Mouse (Mus musculus): ENCODE measurements at regions not wholly inside any gene's neighbourhood (a gene's known extent, or its start where the extent isn't known, plus 50 kb on each side); places are given as distances from the start of the nearest gene placed in this dataset.
A peak's percentile ranks its signal among the peaks of the same experiment; 100 is the strongest.

- no peak for DNase-seq (ENCODE audit: low spot score)
These were observed 194.7 kb downstream of the Ackr3 start for GRCm38 (mm10) chr1:90398396-90398975.

DNA sequence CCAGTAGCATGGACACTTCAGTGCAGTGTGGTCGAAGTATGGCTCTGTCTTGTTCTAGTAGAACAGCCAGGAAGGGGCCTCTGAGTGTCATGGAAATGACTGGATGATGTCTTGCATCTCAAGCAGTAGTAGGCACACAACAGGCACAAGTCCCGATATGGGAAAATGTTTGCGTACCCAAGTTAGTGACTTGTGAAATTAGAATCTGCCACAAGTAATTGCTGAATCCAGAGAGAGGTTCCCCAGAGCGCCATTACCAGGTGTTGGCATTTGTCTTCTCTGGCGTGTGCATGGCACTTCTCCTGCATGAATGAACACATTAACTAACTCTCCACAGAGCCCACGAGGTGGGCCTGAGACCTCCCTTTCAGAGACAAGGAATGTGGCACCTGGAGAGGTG is 199.3 kb downstream of the Ackr3 start:
- DNase-seq (ENCODE audit: low spot score), result no peak

DNA sequence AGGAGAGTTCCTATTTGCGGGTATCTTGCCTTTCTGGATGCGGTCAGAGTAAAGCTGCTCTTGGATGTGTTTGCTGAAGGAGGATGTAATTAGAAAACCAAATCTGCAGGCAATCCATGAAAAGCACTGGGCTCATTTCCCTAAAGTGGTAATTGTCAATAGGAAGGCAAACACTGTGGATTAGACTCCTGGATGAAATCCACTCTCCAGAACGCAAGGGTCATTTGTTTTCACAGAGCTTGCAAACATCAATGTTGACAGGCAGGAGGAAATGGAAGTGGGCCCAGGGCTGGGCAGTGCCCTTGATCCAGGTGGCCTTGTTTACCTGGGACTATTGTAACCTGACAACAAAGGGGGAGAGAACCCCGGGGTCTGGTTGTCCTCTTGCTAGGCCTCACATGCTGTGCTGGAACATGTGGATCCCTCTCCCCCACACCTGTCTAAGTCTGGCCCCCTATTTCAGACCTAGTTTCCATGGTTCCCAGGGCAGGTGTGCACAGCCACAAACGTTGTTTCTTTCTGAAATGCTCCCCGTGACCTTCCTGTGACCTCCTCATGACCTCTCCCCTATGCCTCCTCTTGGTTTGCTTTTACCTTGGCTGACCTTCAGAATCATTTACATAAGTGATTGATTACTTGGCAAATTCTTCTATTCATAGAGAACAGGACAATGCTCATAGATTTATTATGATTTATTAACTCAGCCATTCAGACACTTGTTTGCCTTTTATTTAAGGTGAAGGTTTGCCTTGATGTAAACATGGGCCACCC is 197.9 kb upstream of the Cops8 start:
- peak; percentile 24 for DNase-seq (ENCODE audit: low spot score)

DNA sequence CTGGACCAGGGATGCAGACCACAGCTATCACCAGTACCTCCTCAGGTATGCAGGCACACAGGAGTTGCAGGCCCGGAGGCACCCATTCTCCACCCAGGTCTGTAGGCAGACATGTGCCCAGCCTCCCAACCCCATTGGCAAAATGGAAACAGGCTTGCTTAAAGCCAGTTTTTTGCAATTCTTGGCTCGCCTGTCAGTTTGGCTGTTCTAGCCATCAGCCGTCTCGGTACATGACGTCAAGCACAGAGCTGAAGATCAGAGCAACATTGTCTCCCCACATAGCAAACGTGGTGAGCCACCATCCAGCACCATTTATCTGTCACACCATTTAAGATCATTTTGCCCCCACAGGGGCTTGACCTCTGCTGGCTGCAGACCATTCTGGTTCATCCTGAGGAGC is 196.1 kb upstream of the Cops8 start:
- no peak for DNase-seq (ENCODE audit: low spot score)

DNA sequence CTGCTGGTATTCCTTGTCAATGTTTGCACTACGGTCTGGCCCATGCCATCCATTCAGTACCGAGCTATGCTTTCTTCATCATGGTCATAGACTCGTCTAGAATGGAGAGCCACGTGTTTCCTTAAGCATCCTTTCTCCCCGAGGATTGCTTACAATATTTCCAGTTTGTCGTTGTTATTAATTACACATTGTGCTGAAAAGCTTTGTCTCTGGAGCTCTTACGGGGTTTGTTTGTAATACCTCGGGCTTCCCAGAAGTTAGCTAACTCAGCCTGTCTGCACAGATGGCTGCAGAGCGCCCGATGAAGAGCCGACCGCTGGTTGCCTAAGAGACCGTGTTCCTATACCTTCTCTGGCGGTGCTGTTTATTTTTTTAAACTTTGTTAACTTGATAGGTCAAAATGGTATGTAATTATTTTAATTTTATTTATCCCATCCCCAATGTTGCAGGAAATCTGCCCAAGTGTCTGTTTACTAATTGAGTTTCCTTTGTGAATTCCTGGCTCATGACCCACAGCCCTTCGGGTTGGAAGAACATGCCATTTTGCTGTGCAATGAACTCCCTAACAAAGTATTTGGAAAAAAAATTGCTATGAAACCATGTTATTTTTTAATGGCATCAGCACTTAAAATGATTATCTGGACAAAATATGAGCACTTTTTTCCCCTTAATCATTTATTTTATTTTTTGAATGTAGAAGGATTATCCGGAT is 194.1 kb upstream of the Cops8 start:
- DNase-seq (ENCODE audit: low spot score), result no peak

- DNase-seq (ENCODE audit: low spot score), result no peak
These were observed 193.5 kb upstream of the Cops8 start for GRCm38 (mm10) chr1:90409236-90409635.

- DNase-seq (ENCODE audit: low spot score), result no peak
These were observed 190.2 kb upstream of the Cops8 start for GRCm38 (mm10) chr1:90412511-90413045.

- DNase-seq (ENCODE audit: low spot score), result no peak
These were observed 188.0 kb upstream of the Cops8 start for GRCm38 (mm10) chr1:90414751-90415150.

DNA sequence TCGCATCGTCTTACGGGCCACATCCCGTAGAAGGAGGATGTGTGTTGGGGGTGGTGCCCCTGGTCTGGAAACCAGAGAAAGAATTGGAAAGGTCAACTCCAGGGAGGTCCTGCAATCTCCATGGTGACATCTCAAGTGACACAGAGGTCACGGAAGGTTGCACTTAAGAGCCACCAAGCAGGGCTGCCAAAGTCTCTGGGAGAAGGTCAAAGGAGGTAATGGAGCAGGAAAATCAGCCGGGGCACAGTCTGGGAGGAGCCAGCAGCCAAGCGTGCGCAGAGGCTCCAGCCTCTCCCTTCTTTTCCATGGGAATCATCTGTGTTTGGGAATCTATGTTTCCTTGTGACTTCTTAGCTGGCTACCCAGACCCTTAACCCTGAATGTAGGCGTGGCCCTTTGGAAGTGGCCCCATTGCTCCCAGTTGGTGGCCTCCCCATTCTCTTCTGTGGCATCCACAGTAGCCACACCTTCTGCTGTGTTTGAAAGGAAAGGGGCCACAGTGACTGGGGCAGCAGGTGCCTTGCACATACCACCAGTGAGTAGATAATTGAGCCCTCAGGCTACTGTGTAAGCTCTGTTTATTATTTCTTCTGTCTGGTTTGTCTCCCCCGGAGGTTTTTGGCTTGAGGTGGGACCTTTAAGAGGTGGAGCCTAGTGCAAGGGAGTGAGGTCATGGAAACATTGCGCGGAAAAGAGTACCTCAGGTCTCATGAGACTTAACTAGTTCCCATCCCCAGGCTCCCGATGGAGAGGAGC is 178.5 kb upstream of the Cops8 start:
- no peak for DNase-seq (ENCODE audit: low spot score)

DNA sequence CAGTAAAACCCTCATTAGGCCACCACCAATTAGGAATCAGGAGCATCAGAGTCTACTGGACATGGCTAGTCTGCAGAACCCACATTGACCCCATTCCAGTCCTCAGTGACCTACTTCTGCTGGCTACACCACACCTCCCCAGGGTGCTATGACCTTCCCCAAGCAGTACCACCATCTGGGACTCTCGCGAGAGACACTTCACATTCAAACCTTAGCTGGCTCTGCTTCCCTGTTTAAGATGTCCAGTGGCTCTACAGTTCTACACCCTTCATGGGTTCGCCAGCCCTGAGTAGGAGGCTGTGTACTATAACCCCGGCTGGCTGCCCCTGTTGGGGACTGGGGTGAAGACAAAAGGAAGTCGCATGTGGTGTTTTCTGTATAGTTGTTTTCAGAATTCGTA is 174.4 kb upstream of the Cops8 start:
- no peak for DNase-seq (ENCODE audit: low spot score)

DNA sequence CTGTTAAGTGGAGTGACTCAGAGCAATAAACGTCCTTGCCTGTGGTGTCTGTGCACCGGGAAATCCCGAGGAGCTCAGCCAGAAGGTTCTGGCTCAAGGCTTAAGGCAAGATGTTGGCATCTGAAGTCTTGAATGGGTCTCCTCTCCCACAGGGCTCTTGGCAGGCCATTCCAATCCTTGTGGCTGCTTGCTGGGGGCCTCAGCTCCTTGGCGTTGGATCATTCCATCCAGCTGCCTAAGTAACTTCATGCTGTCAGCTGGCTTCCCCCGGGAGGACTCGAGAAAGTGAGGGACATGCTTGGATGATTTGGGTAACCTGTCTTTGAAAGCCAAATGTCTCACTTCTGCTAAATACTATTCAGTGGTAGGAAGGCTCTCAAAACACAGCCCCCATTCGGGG is 174.0 kb upstream of the Cops8 start:
- no peak for DNase-seq (ENCODE audit: low spot score)

DNA sequence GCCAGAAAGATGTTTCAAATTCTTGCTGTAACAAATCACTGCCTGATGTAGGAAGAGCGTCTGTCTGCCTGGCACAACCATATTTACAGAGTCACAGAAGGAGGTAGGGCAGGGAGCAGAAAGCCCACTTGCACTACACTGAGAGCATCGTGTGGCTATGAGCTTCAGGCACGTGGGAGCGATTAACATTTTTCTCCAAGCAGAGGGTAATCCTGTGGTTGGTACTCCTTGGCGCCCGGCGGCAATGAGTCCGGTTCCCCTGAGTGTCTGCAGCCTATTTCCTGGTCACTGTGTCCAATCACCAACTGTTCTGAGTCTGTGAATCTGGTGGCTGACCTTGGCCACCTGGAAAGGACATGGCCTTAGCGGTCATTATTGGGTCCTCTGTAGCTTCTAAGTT is 172.3 kb upstream of the Cops8 start:
- DNase-seq (ENCODE audit: low spot score), result no peak

DNA sequence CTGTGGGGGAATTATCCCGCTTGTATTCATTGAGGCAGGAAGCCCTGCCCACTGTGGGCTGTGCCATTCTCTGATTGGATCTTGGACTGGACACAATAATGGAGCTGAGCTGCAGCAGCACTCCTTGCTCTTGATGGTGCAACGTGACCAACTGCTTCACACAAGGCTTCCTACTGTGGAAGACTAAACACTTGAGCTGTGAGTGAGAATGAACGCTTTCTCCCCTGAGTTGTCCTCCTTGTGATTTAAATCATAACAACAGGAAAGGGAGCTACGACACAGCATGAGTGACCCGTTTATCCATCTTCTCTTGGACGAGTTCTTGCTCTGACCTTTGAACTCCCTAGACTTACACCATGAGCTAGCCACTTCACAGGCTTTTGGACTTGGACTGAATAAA is 171.0 kb upstream of the Cops8 start:
- DNase-seq (ENCODE audit: low spot score), result no peak

DNA sequence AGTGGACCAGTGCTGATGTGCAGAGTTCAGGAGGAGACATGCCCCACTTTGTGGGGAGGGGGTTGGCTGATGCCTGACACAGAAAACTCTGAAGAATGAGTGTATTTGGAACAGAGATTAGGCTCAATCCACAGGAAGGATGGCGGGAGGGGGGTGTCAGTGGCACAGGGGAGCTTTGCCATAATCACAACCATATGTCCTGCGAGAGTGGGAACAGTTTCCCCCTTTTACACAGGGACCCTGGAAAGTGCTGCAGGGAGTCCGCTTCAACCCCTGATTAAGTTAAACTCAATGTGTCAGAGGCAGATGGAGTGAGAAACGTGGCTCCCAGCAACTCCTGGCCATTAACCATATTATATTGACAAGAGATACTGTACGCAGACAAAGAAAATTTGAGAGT is 168.9 kb upstream of the Cops8 start:
- no peak for DNase-seq (ENCODE audit: low spot score)

DNA sequence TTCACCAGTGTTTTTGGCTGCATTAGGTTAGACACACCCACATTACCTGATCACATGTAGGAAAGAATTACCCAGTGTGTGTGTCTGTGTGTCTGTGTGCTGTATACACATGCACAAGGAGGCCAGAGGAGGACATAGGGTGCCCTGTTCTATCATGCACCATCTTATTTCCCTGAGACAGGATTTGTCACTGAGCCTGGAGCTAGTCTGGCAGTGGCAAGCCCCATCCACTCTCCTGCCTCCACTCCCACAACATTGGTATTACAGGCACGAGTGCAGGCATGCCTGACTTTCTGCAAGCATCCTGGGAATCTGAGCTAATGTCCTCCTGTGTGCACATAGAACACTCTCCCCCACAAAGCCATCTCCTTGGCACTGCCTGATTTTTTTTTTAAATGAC is 162.1 kb upstream of the Cops8 start:
- no peak for DNase-seq (ENCODE audit: low spot score)

DNA sequence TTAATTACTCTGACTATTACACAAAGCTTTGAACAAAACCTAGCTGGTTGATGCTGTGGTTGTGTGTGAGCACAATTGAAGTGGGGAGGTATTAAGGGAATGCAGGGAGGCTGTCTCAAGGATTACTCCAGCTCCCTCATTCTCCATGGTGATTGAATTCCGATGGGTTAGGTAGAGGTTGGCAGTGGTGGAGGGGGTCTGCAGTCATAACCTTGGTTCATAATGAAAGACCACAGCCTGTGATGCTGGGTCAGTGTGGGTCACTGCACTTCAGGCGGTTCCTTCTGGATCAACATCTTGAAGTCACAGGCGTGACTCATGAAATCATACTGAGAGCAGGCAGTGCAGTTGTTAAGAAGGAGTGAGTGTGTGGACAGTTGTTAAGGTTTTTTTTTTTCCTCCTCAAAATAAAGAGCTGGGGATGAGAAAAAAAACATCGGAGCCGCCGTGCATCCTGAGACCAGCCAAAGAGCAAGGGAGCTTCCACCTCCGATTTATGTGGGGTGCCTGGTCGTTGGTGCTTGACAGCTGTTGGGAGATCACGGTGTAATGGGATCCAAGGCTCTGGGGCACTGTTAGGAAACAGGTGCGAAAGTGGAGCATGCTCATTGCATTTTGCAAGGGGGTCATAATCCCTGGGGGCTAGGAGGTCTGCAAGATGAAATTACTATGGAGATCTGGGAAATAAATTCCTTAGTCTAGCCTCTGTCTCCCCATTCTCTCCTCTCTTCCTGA is 161.5 kb upstream of the Cops8 start:
- no peak for DNase-seq (ENCODE audit: low spot score)

GRCm38 (mm10) chr1:90442250-90443240 is 160.2 kb upstream of the Cops8 start:
- DNase-seq (ENCODE audit: low spot score), result no peak

DNA sequence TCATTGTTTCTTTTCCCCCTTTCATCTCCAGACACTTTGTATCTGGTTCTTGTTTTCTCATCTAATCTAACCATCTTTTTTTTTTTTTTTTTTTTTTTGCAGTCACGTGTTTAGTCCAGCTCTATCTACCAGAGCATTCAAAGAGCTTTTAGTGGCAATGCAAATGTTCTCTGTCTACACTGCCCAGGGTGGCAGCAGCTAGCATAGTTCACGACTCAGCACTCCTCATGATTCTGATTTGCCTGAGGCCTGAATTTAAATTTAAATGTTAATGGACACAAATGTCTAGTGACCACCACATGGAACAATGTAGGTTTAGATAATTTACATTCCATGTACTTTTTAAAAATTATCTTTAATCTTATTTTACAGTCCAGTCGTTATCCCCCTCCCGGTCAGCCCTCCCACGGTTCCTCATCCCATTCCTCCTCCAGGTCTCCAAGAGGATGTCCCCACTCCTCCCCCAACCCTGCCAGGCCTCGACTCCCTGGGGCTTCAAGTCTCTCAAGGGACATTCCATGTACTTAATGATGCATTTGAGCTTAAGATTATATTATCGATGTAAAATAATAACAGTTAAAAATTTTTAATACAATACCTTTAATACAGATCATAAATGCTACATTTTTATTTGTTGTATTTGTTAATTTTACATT is 153.1 kb upstream of the Cops8 start:
- DNase-seq (ENCODE audit: low spot score), result no peak

GRCm38 (mm10) chr1:90451942-90452557 is 150.7 kb upstream of the Cops8 start:
- DNase-seq (ENCODE audit: low spot score), result no peak
